ENCODE assay signal across 10 mouse cellular contexts in the genomic region with DNA sequence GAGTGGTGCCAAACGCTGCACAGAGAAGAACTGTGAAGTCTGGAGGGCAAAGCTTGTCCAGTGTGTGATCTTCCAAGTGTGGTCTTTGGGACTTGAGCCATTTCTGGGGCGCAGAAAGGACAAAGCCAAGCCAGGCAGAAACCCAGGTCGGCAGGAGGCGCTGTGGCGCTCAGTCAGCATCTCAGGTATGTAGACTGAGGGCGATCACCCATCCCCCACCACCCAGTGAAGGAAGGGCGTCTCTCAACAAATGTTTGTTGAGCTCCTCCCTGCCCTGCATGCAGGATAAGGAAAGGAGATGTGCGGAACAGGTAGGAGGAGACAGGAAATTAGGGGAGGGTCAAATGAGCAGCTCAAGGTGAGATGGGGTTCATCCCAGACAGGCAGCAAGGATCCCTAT. TPM values are rescaled to one million over a fixed set of nuclear protein-coding genes. Genes with fewer than 3 reads are reported as not detected.
DNase-seq lines count a peak whose midpoint lies in the region; ATAC-seq and TF ChIP-seq lines count a peak whose summit lies in the region.
"Had no signal": no experiment of that assay in that cellular context is flagged by ENCODE, and none has a peak within 500 bp of the region (broad histone marks: within the 10 kb centered on the region; RNA-seq: fewer than 3 reads in every experiment).

No protein-coding gene starts in this region.

- peak; percentile 29; the same call in 1 of the 2 replicates for ATAC-seq in kidney, embryonic 16.5 days (ENCODE audit: low FRiP score, low TSS enrichment)
- ATAC-seq in liver, postnatal 0 days, result no peak

- TF ChIP-seq CTCF in liver, postnatal 0 days (IDR thresholded peaks at IDR 0.05; ENCODE audit: low read depth), result peak; percentile 60

- H3K9me3 ChIP-seq in kidney, embryonic 16.5 days (ENCODE audit: low read length), result no peaks in the 10 kb centered on the region
- no peaks in the 10 kb centered on the region for H3K9me3 ChIP-seq in embryonic facial prominence, embryonic 10.5 days
- H3K9me3 ChIP-seq in liver, postnatal 0 days (ENCODE audit: low read length), result no peaks in the 10 kb centered on the region
- H3K9me3 ChIP-seq: embryonic facial prominence, embryonic 15.5 days had no signal

- DNase-seq in kidney, adult 18-20 months, result no peak
- DNase-seq in MN1 (ENCODE audit: low spot score), result peak; percentile 20
- peak; percentile 51 for DNase-seq in embryonic facial prominence, embryonic 10.5 days (ENCODE audit: low spot score)
- peak; percentile 53 for DNase-seq in liver, postnatal 0 days
- DNase-seq in right cerebral cortex, adult 2 months (ENCODE audit: low spot score in 2 of 2), result no peak
- DNase-seq in Muller cell, postnatal 12 days (ENCODE audit: inconsistent ontology term), result no peak
- no peak for DNase-seq in gastrocnemius, adult 8-10 months (ENCODE audit: low spot score in 2 of 2)

- H3K4me2 ChIP-seq in kidney, embryonic 16.5 days (replicated peaks; ENCODE audit: low read depth, low read length), result no peak overlapping the region
- no peak overlapping the region; the same call in 1 of the 2 replicates for H3K4me2 ChIP-seq in liver, postnatal 0 days (ENCODE audit: low read depth, low read length)
- H3K4me2 ChIP-seq: embryonic facial prominence, embryonic 15.5 days had no signal

- 5% methylated on average over 8 of the region's 8 CpGs for WGBS in kidney, embryonic 16.5 days
- 4% methylated on average over 8 of the region's 8 CpGs for WGBS in embryonic facial prominence, embryonic 10.5 days
- 6% methylated on average over 8 of the region's 8 CpGs for WGBS in liver, postnatal 0 days (ENCODE audit: insufficient replicate concordance)

- no peaks in the 10 kb centered on the region for H3K36me3 ChIP-seq in kidney, embryonic 16.5 days (ENCODE audit: insufficient read depth, low read length)
- no peaks in the 10 kb centered on the region for H3K36me3 ChIP-seq in embryonic facial prominence, embryonic 10.5 days (replicated peaks)
- H3K36me3 ChIP-seq in liver, postnatal 0 days (replicated peaks; ENCODE audit: insufficient read depth, low read length), result no peaks in the 10 kb centered on the region
- H3K36me3 ChIP-seq: embryonic facial prominence, embryonic 15.5 days had no signal

- H3K27ac ChIP-seq in kidney, embryonic 16.5 days (ENCODE audit: low read length), result no peak overlapping the region
- no peak overlapping the region for H3K27ac ChIP-seq in embryonic facial prominence, embryonic 10.5 days (replicated peaks)
- H3K27ac ChIP-seq in liver, postnatal 0 days (ENCODE audit: low read depth), result no peak overlapping the region
- H3K27ac ChIP-seq: embryonic facial prominence, embryonic 15.5 days had no signal

- H3K9ac ChIP-seq in kidney, embryonic 16.5 days (replicated peaks; ENCODE audit: low read length), result no peak overlapping the region
- H3K9ac ChIP-seq in liver, postnatal 0 days (replicated peaks), result no peak overlapping the region
- H3K9ac ChIP-seq: embryonic facial prominence, embryonic 15.5 days had no signal

- TF ChIP-seq EP300 in liver, postnatal 0 days (IDR thresholded peaks at IDR 0.05; ENCODE audit: low read depth), result no peak

- peaks cover 48% of the 10 kb centered on the region for H3K27me3 ChIP-seq in kidney, embryonic 16.5 days (ENCODE audit: insufficient read depth, low read length)
- H3K27me3 ChIP-seq in embryonic facial prominence, embryonic 10.5 days (replicated peaks; ENCODE audit: low read depth, poor library complexity, severe bottlenecking), result peaks cover 94% of the 10 kb centered on the region
- peaks cover 52% of the 10 kb centered on the region for H3K27me3 ChIP-seq in liver, postnatal 0 days (ENCODE audit: insufficient read depth, low read length)

- no peak overlapping the region for H3K4me3 ChIP-seq in kidney, embryonic 16.5 days (ENCODE audit: low read length)
- H3K4me3 ChIP-seq in embryonic facial prominence, embryonic 10.5 days, result no peak overlapping the region
- H3K4me3 ChIP-seq in liver, postnatal 0 days (ENCODE audit: low read depth, low read length), result no peak overlapping the region
- H3K4me3 ChIP-seq: embryonic facial prominence, embryonic 15.5 days; myocyte had no signal

- peaks cover 21% of the 10 kb centered on the region for H3K4me1 ChIP-seq in kidney, embryonic 16.5 days (ENCODE audit: insufficient read depth, low read length)
- H3K4me1 ChIP-seq in embryonic facial prominence, embryonic 10.5 days, result peaks cover 35% of the 10 kb centered on the region
- peaks cover 19% of the 10 kb centered on the region for H3K4me1 ChIP-seq in liver, postnatal 0 days (ENCODE audit: insufficient read depth)

RNA-seq across cellular contexts. Expression of gene Cacna2d2, which starts 24.8 kb away (rescaled TPM):
- polyA plus RNA-seq in kidney, embryonic 16.5 days (2015; fragmentation: Nextera tagmentation; extraction: Ambion mirVana), result 0.74 and 0.95 TPM in 2 replicates
- 0.45 and 0.50 TPM in 2 replicates for polyA plus RNA-seq in embryonic facial prominence, embryonic 10.5 days (2016; fragmentation: Nextera tagmentation; extraction: Ambion mirVana)
- polyA plus RNA-seq in liver, postnatal 0 days (2015; fragmentation: Nextera tagmentation; extraction: Ambion mirVana), result not detected in 2 replicates
- under 1 TPM; 0.15 to 0.65 (median 0.41) TPM for total RNA-seq in gastrocnemius, adult 8-10 months (2022)

RNA-seq across cellular contexts. Expression of gene 6430571L13Rik, which starts 34.2 kb away (rescaled TPM):
- 0.82 and 1.2 TPM in 2 replicates for polyA plus RNA-seq in kidney, embryonic 16.5 days (2015; fragmentation: Nextera tagmentation; extraction: Ambion mirVana)
- 0.83 and 0.95 TPM in 2 replicates for polyA plus RNA-seq in embryonic facial prominence, embryonic 10.5 days (2016; fragmentation: Nextera tagmentation; extraction: Ambion mirVana)
- 0.14 and 0.22 TPM in 2 replicates for polyA plus RNA-seq in liver, postnatal 0 days (2015; fragmentation: Nextera tagmentation; extraction: Ambion mirVana)
- 10 to 100 TPM; 29.0 to 53.2 (median 38.4) TPM for total RNA-seq in gastrocnemius, adult 8-10 months (2022)

RNA-seq across cellular contexts. Expression of gene Hemk1, which starts 36.5 kb away (rescaled TPM):
- polyA plus RNA-seq in kidney, embryonic 16.5 days (2015; fragmentation: Nextera tagmentation; extraction: Ambion mirVana), result 12.6 and 13.2 TPM in 2 replicates
- polyA plus RNA-seq in embryonic facial prominence, embryonic 10.5 days (2016; fragmentation: Nextera tagmentation; extraction: Ambion mirVana), result 10.7 and 11.6 TPM in 2 replicates
- 2.5 and 3.2 TPM in 2 replicates for polyA plus RNA-seq in liver, postnatal 0 days (2015; fragmentation: Nextera tagmentation; extraction: Ambion mirVana)
- total RNA-seq in gastrocnemius, adult 8-10 months (2022), result 10 to 100 TPM in 3 of 4 experiments, 1 to 10 TPM in 1; 9.6 to 16.3 (median 11.7) TPM

Comparison
In these comparisons a context has a peak if more than half of its experiments do, and no peak if none do; other contexts are left out.
1. DNase-seq: peak in MN1 (single experiment), embryonic facial prominence, embryonic 10.5 days (single experiment) and liver, postnatal 0 days (single experiment); none in kidney, adult 18-20 months (single experiment), right cerebral cortex, adult 2 months (0 of 2), Muller cell, postnatal 12 days (single experiment) and gastrocnemius, adult 8-10 months (0 of 2).